Mouse (Mus musculus): ENCODE data around the gene Kcnd2.

Kcnd2 gene

DNA sequence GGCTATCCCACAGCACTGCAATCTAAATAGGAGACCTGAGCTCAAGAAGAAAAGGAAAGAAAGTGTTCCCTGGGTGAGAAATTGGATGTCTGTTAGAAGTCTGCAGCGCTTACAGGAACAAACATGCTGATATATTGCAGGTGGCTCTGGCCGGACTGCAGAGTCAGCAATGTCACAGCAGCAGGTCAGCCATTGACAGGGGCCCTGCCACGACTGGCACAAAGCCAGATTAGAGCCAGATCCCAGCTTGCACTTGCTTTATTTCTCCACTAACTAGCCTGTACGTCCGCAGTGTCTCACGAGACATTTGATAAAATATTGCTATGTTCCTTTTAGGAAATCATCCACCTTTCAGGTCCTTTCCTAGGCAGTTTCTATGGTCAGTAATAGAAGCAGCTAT lies 468.9 kb downstream of the Kcnd2 start:
- DNase-seq (ENCODE audit: extremely low spot score), result no peak

DNA sequence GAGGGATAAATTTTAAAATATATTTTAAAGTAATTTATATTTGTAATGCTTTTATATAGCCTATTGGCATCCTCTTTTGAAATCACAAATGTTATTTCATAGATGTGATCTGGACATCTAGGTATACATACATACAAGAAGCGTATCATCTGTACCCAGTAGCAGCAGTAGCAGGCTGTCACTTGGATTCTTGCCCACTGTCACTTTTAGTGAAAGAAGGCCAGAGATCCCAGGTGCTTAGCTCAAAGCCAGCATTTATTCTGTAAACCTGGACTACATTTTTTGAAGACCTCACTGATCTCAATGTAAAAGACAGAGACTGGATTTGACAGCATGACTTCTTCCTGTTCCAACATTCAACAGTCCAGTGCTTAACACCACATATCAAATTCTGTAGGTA lies 471.1 kb downstream of the Kcnd2 start:
- DNase-seq (ENCODE audit: extremely low spot score), result no peak

DNA sequence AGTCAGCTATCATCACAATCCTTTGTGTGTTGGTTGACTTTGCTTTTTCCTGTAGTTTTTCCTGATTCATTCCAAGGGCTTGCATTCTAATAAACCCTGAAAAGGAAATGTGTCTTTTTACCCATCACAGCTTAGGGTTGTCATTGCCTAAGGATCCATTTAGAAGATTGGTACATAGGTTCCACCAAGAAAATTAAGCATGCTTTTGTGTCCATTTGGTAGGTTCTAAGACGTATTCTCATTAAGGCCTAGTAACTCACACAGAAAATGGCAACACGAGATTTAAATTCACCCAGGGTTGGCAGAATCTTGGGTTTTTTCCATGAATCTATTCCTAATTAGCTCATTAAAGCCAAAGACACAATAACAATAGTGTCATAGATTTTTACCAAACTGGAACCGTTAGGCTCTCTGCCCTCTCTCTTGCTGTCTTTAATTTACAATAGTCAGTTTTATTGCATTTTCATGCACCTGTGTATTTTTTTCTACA lies 477.6 kb downstream of the Kcnd2 start:
- DNase-seq (ENCODE audit: extremely low spot score), result no peak

DNA sequence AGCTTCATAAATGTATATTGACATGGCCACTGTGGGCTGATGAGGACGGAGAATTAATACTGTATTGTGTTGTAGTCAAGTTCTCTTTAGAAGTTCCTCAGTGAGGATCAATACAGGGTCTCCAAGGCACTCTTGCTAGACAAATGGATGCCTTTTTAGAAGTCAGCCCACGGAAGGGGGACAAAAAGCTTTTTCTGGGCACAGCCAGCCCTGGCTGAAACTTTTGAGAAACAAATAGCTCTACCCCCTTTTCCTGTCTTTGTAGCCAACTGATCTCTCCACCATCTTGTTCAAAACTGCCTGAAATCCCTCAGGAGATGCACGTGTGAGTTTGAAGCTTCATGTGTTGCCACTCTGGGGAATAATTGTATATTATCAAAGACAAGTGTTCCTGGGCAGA lies 482.3 kb downstream of the Kcnd2 start:
- DNase-seq (ENCODE audit: extremely low spot score), result no peak

DNA sequence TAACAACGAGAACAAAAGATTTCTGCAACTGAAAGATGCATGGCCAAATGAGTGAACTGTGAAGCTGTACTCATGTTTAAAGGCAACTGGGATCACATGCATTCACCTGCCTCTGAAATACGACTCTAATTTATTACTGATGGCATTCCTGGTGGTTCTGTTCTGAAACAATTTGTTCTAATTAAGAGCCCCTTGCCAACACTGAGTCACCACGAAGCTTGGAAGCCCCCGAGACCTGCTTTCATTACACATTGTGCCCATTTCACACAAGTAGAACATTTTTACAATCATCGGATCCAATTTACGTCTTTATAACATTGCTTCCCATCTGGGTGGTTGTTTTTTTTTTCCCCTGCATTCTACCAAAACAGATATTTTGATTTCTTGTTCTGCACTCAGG lies 485.8 kb downstream of the Kcnd2 start:
- DNase-seq (ENCODE audit: extremely low spot score), result no peak

DNA sequence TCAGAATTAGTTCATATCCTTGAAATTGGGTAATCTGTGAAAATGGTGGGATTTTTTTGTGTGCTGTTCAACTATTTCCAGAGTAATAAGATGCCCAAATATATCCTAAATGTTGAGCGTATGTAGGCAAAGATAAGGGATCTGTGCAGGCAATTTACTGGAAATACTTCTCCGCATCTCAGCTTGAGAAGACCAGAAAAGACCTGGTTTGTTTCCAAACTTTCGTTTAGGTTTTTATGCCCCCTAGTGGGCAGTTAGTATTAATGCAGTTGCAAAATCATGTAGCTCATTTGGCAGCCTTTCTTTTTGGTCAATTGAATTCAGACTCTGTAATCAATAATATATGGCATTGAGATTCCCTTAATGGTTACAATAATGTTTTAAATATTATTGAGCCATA lies 493.9 kb downstream of the Kcnd2 start:
- DNase-seq (ENCODE audit: extremely low spot score), result peak; percentile 25

DNA sequence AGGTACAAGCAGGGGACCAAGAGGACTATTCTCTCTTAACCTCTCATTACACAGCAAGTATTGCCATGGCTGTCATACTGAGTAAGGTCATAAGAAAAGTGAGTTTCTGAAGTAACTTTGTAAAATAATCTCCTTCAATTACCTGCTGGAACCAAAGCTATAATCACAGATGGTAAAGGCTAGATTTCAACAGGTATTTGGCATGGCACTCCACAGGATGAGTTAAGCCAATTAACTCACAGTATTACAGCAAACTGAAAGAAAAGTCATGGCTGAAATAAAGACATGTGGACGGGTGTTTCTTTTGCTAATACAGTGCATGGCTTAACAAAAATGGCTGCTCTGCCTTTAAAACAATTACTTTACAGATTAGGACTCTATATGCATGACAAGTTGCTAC lies 503.8 kb downstream of the Kcnd2 start:
- DNase-seq (ENCODE audit: extremely low spot score), result no peak

DNA sequence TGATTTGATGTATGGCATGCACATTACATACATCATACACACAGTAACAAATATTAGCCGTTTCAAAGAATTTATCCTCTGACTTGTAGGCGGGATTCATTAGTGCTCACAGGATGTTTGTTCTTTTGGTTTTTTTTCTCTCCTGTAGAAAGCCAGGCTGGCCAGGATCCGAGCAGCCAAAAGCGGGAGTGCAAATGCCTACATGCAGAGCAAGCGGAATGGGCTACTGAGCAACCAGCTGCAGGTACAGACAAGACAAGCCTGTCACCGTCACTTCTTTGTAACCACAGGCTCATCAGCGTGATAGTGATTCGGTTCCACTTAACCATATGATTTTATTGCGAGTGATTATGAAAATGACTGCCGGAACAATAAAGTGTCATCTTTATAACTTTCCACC lies 506.9 kb downstream of the Kcnd2 start:
- DNase-seq (ENCODE audit: extremely low spot score), result no peak

DNA sequence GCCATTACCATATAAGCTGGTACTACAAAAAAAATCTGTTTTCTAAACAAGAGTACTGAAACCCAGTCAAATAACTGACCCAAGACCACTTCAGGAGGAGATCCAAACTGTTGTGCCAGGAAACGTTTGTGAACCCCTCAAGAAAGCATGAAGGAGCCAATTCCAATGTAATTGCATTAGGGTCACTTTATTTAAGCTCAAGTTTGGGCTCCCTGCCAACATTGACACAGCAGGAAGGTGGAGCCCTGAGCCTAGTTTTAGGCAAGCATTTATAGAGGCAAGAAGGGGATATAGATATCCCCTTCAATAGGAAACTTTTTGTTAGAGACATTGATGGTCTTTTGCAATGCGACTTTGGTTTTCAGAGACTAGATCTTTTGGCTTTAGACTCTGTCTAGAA lies 525.3 kb downstream of the Kcnd2 start:
- DNase-seq (ENCODE audit: extremely low spot score), result no peak

DNA sequence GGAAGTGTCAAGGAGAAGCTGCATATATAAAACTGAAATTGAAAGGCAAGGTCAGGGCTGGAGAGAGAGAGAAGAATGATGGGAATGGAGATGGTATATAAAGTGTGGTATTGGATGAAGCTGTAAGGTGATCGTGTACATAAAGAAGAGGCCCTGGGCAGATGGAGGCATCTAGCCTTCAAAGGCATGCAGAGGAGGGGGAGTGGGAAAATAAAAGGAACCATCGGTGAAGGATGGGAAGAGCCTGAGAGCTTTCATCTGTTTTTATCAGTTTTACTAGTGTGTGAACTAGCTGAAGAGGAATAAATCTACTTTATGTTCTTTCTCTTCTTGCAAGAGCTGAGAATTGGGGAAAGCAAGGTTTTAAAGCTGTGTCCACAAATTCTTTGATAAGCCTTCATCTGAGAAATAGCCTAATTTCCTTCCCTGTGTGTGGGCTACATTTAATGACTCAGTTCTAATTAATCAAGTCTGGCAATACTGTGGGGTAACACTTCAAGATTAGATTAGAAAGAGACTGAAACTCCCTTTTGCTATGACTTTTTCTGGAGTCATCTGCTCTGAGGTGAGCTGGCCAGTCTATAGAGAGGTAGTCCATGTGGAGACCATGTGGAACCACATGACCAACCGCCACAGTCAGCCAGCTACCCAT lies 529.4 kb downstream of the Kcnd2 start:
- no peak for DNase-seq (ENCODE audit: extremely low spot score)

DNA sequence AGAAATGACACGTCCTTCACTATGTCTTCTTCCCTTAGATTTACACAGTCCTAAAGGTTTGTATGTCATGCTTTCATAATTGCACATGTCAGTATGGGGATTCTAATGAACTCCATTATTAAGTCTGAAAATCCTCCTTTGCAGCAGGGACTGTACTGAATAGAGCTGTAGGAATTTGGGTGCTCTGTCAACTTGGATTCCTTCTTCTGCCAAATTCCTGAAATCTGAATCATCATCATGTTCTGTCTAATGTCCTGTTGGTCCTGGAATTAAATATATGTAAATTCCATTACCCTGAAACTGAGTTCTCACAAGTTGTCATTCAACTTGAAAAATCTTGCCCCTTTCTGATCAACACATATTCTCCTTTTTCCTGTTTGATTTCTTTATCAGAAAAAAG lies 532.2 kb downstream of the Kcnd2 start:
- no peak for DNase-seq (ENCODE audit: extremely low spot score)

DNA sequence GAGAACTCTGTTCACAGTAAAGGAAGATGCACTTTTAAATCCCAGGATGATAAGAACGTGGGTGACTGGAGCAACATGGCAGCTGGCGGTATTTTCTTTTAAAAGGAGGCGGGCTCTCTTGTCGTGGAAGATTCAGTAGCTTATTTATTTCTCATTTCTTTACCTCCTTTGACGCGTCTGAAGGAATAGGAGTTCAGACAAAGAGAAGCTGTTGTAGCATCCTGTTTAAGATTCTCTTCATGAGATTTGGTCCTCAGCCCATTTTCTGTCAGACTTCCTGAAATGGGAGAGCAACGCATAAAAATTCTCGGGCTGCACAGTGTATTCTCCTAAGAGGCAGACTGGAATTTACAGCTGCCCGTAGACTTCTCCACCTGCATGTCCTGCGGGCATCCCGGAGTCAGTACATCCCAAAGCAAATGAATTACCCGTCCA lies 552.5 kb downstream of the Kcnd2 start:
- DNase-seq (ENCODE audit: extremely low spot score), result no peak

DNA sequence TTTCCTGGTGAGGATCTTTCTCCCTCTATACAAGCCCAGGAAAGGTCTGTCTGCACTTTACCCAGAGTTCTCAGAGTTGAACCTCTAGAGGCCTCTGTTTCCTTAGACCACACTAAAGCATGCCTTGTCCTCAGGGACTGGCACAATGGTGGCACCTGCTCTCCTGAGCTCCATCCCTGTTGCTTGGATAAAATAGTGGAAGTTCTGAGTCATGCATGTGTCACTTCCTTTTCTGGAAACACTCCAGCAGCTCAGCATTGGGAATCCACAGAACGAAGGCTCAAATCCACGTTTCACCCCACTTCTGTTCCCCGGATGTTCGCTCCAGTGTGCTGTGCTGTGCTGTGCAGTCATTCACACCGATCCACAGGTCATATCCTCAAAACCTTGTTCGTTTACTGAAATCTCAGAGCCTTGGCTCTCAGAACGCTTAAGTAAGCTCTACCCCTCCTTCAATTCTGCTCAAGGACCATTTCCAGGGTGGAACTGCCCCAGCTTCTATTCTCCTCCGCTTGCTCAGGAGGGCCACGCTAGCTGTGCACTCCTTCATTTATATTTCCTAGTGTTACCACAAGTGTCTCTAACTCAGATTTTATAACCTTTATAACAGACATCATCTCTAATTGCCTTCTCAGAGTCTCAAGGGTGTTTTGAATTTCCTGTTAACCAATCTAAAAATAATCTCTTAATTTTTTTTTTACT lies 553.6 kb downstream of the Kcnd2 start:
- no peak for DNase-seq (ENCODE audit: extremely low spot score)

DNA sequence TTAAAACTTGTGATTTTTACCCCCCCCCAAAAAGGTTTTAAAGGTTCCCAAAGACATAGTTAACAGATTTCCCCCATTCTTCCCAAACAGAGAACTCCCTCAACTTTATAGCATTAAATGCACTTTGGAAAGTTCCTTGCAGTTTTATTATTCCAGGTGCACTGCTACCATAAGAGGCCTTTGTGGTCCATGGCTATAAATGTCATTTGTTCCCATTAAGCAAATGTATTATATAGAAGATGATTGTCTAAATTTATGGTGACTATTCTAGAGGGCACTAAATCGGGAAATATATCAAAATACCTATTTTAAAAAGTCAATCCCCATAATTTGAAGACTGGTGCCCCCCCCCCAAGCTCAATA lies 554.1 kb downstream of the Kcnd2 start:
- no peak for DNase-seq (ENCODE audit: extremely low spot score)

DNA sequence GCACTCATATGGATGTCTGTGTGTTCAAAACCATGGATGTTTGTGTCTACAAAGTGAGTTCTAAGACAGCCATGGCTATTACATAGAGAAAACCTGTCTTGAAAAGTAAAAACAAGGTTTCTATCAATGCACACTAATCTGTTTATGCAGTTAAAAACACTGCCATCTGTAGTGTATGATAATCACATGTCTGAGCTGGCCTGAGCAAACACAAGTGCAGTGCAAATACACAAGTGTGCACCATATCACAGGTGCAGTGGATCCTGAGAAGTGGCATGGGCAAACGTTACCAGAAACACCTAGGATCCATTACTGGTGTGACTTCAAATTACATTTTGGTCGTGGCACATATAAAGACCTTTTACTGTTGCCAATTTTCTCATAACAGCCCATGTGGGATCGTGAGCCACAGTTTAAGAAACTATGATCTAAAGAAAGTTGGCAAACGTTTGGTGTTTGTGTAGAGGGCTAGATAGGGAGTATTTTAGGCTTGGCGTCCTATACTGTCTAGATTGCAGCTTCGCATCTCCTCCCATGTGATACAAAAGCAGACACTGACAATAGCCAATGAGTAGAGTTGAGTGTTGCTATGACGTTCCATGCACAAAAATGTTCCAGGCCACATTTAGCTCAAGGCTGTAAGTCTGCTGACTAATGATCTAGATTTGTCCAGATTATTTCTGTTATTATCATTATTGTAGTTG lies 559.1 kb downstream of the Kcnd2 start:
- DNase-seq (ENCODE audit: extremely low spot score), result no peak
